Mouse (Mus musculus) heart, postnatal 0 days (tissue): Measurements from ENCODE around the gene Lipc. TPM values are rescaled to one million over a fixed set of nuclear protein-coding genes. Genes with fewer than 3 reads are reported as not detected.

Experiments used
- ATAC-seq: fragments of 200-750 bp; cut with Nextera tagmentation; 2 replicates; pipeline ENCODE4 v1.8.0; 2017; ENCODE audit warnings: low read depth, moderate number of reproducible peaks, moderate library complexity; ENCODE audit not compliant: insufficient read depth
- DNase-seq: peaks from one replicate; pipeline ENCODE4 v3.0.0-alpha.2; 2016; ENCODE audit warnings: low spot score
- H3K27ac ChIP-seq: fragments of 300-500 bp; sonication (generic); 2 replicates; pipeline ENCODE4 v1.5.1; 2014; ENCODE audit warnings: low read depth, mild to moderate bottlenecking
- H3K27me3 ChIP-seq: fragments of 300-500 bp; sonication (generic); 2 replicates; pipeline ENCODE4 v1.6.1; 2014; ENCODE audit warnings: low read length, mixed read lengths; ENCODE audit not compliant: control insufficient read depth, insufficient read depth
- H3K36me3 ChIP-seq: fragments of 300-500 bp; sonication (generic); replicated peaks from 2 replicates; pipeline ENCODE4 v1.6.1; 2014; ENCODE audit warnings: low read length, mixed read lengths; ENCODE audit not compliant: control insufficient read depth, insufficient read depth
- H3K4me1 ChIP-seq: fragments of 300-500 bp; sonication (generic); 2 replicates; pipeline ENCODE4 v1.6.1; 2014; ENCODE audit warnings: antibody characterized with exemption; ENCODE audit not compliant: control insufficient read depth, insufficient read depth
- H3K4me2 ChIP-seq: fragments of 300-500 bp; sonication (generic); 2 replicates; pipeline ENCODE4 v1.6.1; 2014; ENCODE audit warnings: low read depth, mild to moderate bottlenecking, low read length, moderate library complexity
- H3K4me3 ChIP-seq: fragments of 300-500 bp; sonication (generic); 2 replicates; pipeline ENCODE4 v1.5.1; 2014; ENCODE audit warnings: low read depth, low read length
- H3K9ac ChIP-seq: fragments of 300-500 bp; sonication (generic); replicated peaks from 2 replicates; pipeline ENCODE4 v1.6.1; 2014; ENCODE audit warnings: low read depth, low read length, mixed read lengths
- H3K9me3 ChIP-seq: fragments of 300-500 bp; sonication (generic); replicated peaks from 2 replicates; pipeline ENCODE4 v1.6.1; 2016; ENCODE audit warnings: low read length; ENCODE audit not compliant: control insufficient read depth
- CTCF ChIP-seq: IDR thresholded peaks from 2 replicates; pipeline ENCODE4 v1.5.1; 2016; ENCODE audit warnings: antibody characterized with exemption, control low read depth, low read depth
- EP300 ChIP-seq: IDR thresholded peaks from 2 replicates; pipeline ENCODE4 v1.6.1; 2016; ENCODE audit warnings: antibody characterized with exemption, low read depth
- WGBS: fragments of 180-500 bp; shearing (Covaris S2); extraction: QIAGEN DNeasy Blood & Tissue Kit; methylation state at CpG from one replicate; pipeline ENCODE4 v1.1.7; 2014; 5-methylcytosine and 5-hydroxymethylcytosine counted together
- polyA plus RNA-seq: library from polyadenylated mRNA; unstranded; fragments of >200 nt; fragmentation: Nextera tagmentation; extraction: Ambion mirVana; gene quantifications from 2 replicates; pipeline ENCODE4 v1.2.1, GENCODE M21; 2015
- total RNA-seq: library from RNA; depleted of rRNA; stranded (reverse); fragments of >200 nt; gene quantifications from 2 replicates; pipeline ENCODE4 v1.2.3, GENCODE M21; 2014; ENCODE audit warnings: low replicate concordance

Gene Lipc
- total and polyA plus RNA-seq, 2 experiments from 2014 or later, result 0.12 to 4.6 TPM

DNA sequence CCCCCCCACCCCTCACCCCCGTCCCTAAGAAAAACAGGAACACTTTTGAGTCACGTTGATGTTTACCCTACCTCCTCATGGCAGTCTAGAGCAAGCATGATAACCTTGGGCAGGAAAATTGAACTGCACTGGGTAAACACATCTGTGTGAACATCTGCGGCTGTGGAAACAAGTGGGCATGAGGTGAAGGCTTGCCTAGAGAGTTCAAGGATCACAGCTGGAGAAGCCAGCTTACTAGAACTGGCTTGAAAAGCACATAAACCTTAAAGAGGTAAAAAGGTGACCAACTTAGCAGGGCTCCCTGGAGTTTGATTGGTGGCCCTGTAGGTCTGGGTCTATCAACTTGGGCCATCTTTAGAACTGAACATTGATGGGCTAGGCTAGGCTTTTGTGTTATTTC lies 58.5 kb downstream of the Lipc start:
- WGBS, result 55% methylated on average over 3 of the region's 3 CpGs
- DNase-seq (no peak), ATAC-seq (no peak)
- Histone ChIP-seq H3K4me2 (no peak overlapping the region), H3K27me3 (no peaks in the 10 kb centered on the region), H3K9ac (no peak overlapping the region), H3K4me1 (no peaks in the 10 kb centered on the region; the same call in 1 of the 2 replicates), H3K27ac (no peak overlapping the region), H3K9me3 (no peaks in the 10 kb centered on the region), H3K4me3 (no peak overlapping the region), H3K36me3 (no peaks in the 10 kb centered on the region)
- TF ChIP-seq CTCF (no peak), EP300 (no peak)

DNA sequence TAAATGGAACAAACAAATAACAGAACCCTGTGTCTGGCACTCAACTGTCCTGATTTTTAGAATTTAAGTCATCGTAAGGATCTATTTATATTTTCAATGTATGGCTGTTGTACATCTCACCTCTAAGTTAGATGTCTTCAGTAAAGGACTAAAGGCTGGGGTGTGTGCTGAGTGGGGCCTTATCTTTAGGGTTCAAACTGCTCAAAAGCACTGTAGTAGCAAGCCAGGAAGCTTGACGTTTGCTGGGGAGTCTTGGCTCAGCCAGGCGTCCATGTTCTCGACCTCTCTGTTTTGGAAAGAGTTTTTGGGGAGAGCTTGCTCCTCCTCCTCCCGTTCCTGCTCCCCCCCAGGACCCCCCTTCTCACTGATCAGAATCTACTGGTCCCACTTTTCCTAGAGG lies 59.4 kb downstream of the Lipc start:
- no peak for ATAC-seq
- TF ChIP-seq CTCF (no peak), EP300 (no peak)

DNA sequence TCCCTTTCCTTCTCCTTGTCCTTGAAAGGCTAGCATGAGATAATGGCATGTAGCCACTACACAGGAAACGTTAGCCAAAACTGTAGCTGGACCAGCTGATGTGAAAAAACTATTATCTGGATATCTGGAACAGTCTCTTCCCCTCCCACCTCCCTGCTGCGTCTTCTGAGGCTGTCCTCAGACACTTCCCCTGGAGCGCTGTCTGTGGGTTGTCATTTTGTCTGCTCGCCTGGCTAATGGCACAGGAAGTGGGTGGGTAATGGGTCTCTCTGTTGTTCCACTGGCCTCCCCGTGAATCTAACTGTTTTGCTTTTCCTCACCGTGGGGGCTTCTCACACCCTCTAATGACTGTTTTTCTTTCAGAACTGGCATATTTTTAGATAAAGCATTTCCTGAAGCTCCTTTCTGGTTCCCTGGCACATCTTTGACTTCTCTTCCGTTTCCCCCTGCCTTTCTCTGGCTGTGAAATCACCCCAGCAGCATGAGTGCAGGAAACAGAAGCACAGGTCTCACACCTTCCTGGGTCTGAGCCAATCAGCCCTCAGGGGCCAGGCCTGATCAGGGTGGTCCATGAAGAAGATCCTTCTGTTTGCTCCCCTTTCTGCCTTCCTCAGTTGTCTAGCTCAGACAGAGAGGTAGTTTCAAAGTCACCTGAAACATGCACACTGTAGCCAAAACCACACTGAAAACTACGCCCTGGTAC lies 60.4 kb downstream of the Lipc start:
- ATAC-seq (no peak), DNase-seq (no peak)
- no peaks in the 10 kb centered on the region; the same call in 1 of the 2 replicates for H3K4me1 ChIP-seq
- no peak for TF ChIP-seq EP300
- no peak overlapping the region for H3K4me3 ChIP-seq
- no peak overlapping the region for H3K9ac ChIP-seq
- H3K36me3 ChIP-seq, result no peaks in the 10 kb centered on the region
- no peak overlapping the region for H3K4me2 ChIP-seq
- H3K27ac ChIP-seq, result peak overlapping the region; percentile 46
- no peaks in the 10 kb centered on the region for H3K27me3 ChIP-seq
- 38% methylated on average over 8 of the region's 8 CpGs for WGBS
- H3K9me3 ChIP-seq, result no peaks in the 10 kb centered on the region

More for the DNA sequence above, 59.4 kb downstream of the Lipc start:
- no peaks in the 10 kb centered on the region for H3K36me3 ChIP-seq
- 71% methylated on average over 5 of the region's 5 CpGs for WGBS
- H3K4me2 ChIP-seq, result no peak overlapping the region
- H3K9me3 ChIP-seq, result no peaks in the 10 kb centered on the region
- H3K4me1 ChIP-seq, result no peaks in the 10 kb centered on the region; the same call in 1 of the 2 replicates
- no peak overlapping the region for H3K27ac ChIP-seq
- H3K27me3 ChIP-seq, result no peaks in the 10 kb centered on the region
- H3K4me3 ChIP-seq, result no peak overlapping the region
- DNase-seq, result no peak
- no peak overlapping the region for H3K9ac ChIP-seq

DNA sequence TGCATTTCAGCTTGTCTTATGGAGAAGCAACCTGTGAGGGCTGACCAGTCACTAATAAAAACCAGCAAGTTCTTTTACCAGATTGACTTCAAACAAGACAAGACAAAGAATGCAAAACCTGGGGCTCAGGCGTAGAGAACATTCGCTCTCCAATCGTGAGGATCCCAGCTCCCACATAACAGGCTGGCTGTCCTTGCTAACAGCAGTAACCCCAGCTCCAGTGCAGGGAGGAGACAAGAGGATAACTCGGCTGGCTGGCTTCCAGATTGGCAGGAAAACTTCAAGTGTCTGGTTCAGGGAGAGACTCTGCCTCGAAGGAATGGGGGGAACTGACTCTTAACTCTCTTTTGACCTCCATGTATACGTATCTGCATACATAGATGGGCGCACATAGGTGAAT lies 61.3 kb downstream of the Lipc start:
- Histone ChIP-seq H3K9ac (no peak overlapping the region), H3K27me3 (no peaks in the 10 kb centered on the region), H3K4me3 (no peak overlapping the region), H3K9me3 (no peaks in the 10 kb centered on the region), H3K4me1 (no peaks in the 10 kb centered on the region; the same call in 1 of the 2 replicates), H3K36me3 (no peaks in the 10 kb centered on the region), H3K27ac (no peak overlapping the region), H3K4me2 (no peak overlapping the region)
- ATAC-seq (no peak), DNase-seq (no peak)
- 78% methylated on average over 7 of the region's 7 CpGs for WGBS
- no peak for TF ChIP-seq EP300
- no peak for TF ChIP-seq CTCF

DNA sequence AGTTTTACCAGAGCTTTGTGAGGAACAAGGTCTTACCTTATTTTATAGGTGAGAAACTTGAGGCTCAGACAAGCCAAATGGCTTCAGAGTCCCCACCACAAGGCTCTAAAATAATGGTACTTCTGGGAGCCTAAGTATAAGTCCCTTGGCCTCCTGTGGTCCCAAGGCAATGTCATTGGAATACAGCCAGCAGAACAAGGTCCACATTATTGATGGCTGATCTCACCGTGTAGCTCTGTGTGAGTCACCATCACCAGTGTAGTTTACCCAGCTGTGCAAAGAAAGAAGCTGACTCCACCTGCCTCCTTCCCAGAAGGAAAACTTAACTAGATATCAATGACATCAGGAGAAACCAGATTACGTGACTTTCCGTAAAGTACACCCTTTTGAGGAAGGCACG lies 63.1 kb downstream of the Lipc start:
- 0 out of 2 replicates have a peak, but pooled peaks have one; percentile 30 for ATAC-seq

DNA sequence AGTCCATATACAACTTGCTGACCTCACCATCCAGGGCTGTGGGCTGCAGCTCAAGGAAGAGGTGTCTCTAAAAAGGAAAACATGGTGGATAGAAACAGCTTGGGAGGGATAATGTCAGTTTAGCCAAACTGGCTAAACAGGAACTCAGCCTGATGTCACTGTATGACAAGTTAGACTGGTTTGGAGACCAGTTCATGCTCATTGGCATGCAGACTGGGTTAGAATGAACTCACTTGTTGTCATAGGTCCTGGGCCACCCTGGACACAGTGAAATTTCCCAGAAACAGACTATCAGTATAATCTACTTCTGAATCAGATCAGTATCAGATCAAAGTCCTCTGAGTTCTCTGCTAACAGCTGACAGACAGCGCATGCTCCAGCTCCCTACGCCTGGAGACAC lies 63.5 kb downstream of the Lipc start:
- H3K9me3 ChIP-seq, result no peaks in the 10 kb centered on the region
- no peaks in the 10 kb centered on the region for H3K36me3 ChIP-seq
- H3K4me2 ChIP-seq, result no peak overlapping the region
- H3K4me1 ChIP-seq, result no peaks in the 10 kb centered on the region; the same call in 1 of the 2 replicates
- H3K4me3 ChIP-seq, result no peak overlapping the region
- no peak overlapping the region for H3K9ac ChIP-seq
- no peaks in the 10 kb centered on the region for H3K27me3 ChIP-seq
- ATAC-seq (no peak), DNase-seq (no peak)
- WGBS, result 88% methylated on average over 2 of the region's 2 CpGs
- no peak for TF ChIP-seq EP300
- no peak for TF ChIP-seq CTCF
- no peak overlapping the region for H3K27ac ChIP-seq

More for the DNA sequence above, 63.1 kb downstream of the Lipc start:
- H3K9ac ChIP-seq, result no peak overlapping the region
- TF ChIP-seq EP300 (no peak), CTCF (no peak)
- no peak overlapping the region for H3K4me2 ChIP-seq
- 66% methylated on average over 4 of the region's 4 CpGs for WGBS
- no peak for DNase-seq
- no peaks in the 10 kb centered on the region for H3K36me3 ChIP-seq
- no peak overlapping the region for H3K4me3 ChIP-seq
- no peaks in the 10 kb centered on the region for H3K9me3 ChIP-seq
- no peak overlapping the region for H3K27ac ChIP-seq
- H3K4me1 ChIP-seq, result no peaks in the 10 kb centered on the region; the same call in 1 of the 2 replicates
- no peaks in the 10 kb centered on the region for H3K27me3 ChIP-seq
